Mouse (Mus musculus) mouse embryonic stem cell (cell line): ENCODE results near the gene Rpp14.

Source experiments
- in situ Hi-C, 2 experiments: fragments of 300-500 bp; cut with MboI; formaldehyde crosslinking; loops; 1 replicate in 1 of 2; 3 replicates in 1 of 2; pipeline ENCODE4 v1.14.3; 2019 to 2020; ENCODE audit warnings: low sequenced_read_pairs in 2 of 2, low pct_unique_long_range_greater_than_20kb in 1 of 2, mixed read lengths in 1 of 2; ENCODE audit not compliant: unreplicated experiment in 1 of 2

Gene Rpp14

GRCm38 (mm10) chr14:8134234-8134633 is 54.1 kb downstream of the Rpp14 start:
- in situ Hi-C loops: loop anchor here in 1 of 2 experiments (25.0 kb wide), 1 partner anchor 147 kb away; the partner anchor contains the start of gene Dnase1l3

DNA sequence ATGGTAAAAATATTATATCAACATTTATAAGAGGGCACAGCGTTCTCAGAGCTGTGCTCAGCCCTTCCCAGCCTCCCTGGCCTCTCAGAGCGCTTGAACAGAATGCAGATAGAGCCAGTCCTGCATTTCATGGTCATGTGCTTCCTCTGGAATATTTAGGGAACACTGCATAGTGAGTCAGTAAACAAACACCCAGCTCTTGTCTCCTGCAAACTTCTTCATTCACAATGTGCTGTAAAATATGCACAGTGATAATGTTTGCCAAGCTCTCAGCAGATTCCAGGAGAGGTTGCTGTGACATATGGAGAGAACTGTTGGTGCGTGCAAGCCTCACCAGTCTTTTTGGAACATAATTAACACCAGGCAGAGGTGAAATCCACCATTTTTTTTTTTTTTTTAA is 55.0 kb downstream of the Rpp14 start:
- in situ Hi-C loops: loop anchor here in 1 of 2 experiments (25.0 kb wide), 1 partner anchor 148 kb away; the partner anchor contains the start of gene Dnase1l3

GRCm38 (mm10) chr14:8139724-8140710 is 59.9 kb downstream of the Rpp14 start:
- in situ Hi-C loops: loop anchor here in 1 of 2 experiments (25.0 kb wide), 1 partner anchor 153 kb away; the partner anchor contains the start of gene Dnase1l3

DNA sequence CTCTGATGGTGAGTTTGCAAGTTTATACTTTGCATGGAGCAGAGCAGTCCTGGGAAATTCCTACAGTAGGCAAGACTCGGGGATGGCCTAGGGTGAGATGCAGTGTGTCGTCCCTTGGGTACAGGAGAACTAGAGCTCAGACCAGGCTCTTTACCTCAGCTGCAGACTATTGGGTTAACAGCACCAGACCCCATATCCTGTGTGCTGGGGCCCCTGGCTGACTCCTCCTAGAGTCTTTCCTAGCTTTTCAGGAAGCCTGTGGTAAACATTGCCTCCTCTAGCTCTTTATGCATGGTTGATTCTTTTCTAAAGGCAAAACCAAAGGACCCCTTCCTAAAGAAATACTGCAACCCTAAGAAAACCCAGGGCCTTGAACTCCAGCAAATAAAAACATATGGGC is 61.0 kb downstream of the Rpp14 start:
- in situ Hi-C loops: loop anchor here in 1 of 2 experiments (25.0 kb wide), 1 partner anchor 154 kb away; the partner anchor contains the start of gene Dnase1l3
